Mouse (Mus musculus) lung, postnatal 4 days (tissue): ENCODE results near the gene Nccrp1.
"Not testable (repeated sequence)": the region's sequence is repeated elsewhere in the genome, so short reads cannot be mapped to it uniquely, and the experiment has no call there.

Experiments
- DNase-seq, 2 experiments: peaks; one replicate each; pipeline ENCODE4 v3.0.0; 2021

Nccrp1 gene

GRCm38 (mm10) chr7:28510405-28510974 is 36.6 kb downstream of the Nccrp1 start, which contains the start of gene Ifnl2:
Gene Ifnl2, minus strand, starts transcription at chr7:28510455.
- not testable (repeated sequence) for DNase-seq

DNA sequence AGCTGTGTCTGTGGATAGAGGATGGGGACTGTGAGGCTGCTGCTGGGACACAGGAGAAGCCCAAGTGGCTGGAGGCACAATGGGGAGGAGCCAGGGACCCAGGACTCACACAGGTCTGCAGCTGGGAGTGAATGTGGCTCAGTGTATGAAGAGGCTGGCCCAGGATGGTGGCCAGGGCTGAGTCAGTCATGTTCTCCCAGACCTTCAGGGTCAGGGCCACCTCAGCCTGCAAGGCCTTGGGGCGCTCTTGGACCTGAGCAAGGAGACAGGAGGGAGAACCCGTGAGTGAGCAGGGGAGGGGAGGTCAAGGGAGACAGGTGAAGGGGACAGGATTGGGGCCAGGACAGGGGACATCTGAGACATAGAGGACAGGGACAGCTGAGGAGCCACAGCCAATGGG is 37.9 kb downstream of the Nccrp1 start:
- DNase-seq: not testable (repeated sequence)

DNA sequence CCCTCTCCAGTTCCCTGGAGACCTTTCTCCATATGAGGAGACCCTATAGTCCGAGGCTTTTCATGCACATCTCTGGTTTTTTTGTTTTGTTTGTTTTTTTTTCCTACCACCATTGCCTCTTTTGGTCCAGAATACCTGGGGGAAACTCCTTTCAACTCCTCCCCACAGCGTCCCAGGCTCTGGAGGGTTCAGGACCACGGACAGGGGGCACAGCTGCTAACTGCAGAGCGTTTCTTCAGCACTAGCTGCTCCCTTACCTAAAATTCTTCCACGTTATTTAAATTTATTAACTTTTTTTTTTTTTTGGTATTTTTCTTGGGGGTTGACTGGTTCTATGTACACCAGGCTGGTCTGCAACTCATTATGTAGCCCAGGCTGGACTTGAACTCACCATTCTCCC is 41.5 kb downstream of the Nccrp1 start:
- peak in 1 of 2 experiments; percentile 16 for DNase-seq

GRCm38 (mm10) chr7:28495426-28495825 is 51.6 kb downstream of the Nccrp1 start:
- no peak for DNase-seq
